Mouse (Mus musculus): ENCODE data around the gene Gm49383. TPM values are rescaled to one million over a fixed set of nuclear protein-coding genes. Genes with fewer than 3 reads are reported as not detected.

The Gm49383 gene
- total and polyA plus RNA-seq, 3 experiments, result 1.00 to 3.1 (median 2.2) TPM

- no peaks in the 10 kb centered on the region for H3K27me3 ChIP-seq (ENCODE audit: control insufficient read depth, insufficient read depth, low read length)
- H3K79me2 ChIP-seq (replicated peaks; ENCODE audit: control insufficient read depth, insufficient read depth, low read length), result no peaks in the 10 kb centered on the region
- H3K36me3 ChIP-seq (ENCODE audit: control insufficient read depth, insufficient read depth, low read length), result no peaks in the 10 kb centered on the region
- TF ChIP-seq POLR2A (IDR thresholded peaks at IDR 0.05; ENCODE audit: insufficient read depth, low read depth, low read length) (no peak), CTCF (IDR thresholded peaks at IDR 0.05) (no peak), EP300 (IDR thresholded peaks at IDR 0.05; ENCODE audit: insufficient read depth, low read depth, low read length) (no peak)
- intact Hi-C loops (cut with DNase I), result no loop called here
- H3K4me3 ChIP-seq, result no peak overlapping the region
- H3K9ac ChIP-seq (ENCODE audit: low read depth, low read length), result no peak overlapping the region
- DNase-seq, result peak; percentile 63 to 74
- no peak overlapping the region for H3K27ac ChIP-seq
- no peaks in the 10 kb centered on the region for H3K4me1 ChIP-seq (ENCODE audit: control insufficient read depth, insufficient read depth, low read length)
- WGBS, result 74% methylated on average over 3 of the region's 3 CpGs
These were observed 18.3 kb upstream of the Gm49383 start for GRCm38 (mm10) chr12:69215000-69215785.

DNA sequence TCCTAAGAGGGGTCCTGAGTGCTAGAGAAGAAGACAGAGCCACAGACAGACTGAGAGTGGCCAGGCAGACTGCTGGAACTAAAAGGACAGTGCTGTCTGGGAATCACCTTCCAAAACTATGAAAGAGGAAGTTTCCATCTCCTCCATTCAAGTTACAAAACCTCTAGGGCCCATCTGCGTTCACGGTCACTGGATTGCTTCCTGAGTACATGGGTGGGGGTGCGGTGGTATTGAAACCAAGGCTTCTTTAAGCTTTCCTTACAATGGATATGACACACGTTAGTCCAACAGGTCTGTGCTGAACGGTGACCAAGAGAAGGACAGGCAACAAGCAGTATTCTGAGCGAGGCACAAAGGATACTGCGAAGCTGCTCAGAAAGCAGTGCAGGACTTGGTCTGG is 17.5 kb upstream of the Gm49383 start:
- TF ChIP-seq POLR2A (IDR thresholded peaks at IDR 0.05; ENCODE audit: insufficient read depth, low read depth, low read length) (no peak), EP300 (IDR thresholded peaks at IDR 0.05; ENCODE audit: insufficient read depth, low read depth, low read length) (no peak), CTCF (IDR thresholded peaks at IDR 0.05) (no peak)
- H3K4me3 ChIP-seq, result no peak overlapping the region
- H3K9ac ChIP-seq (ENCODE audit: low read depth, low read length), result no peak overlapping the region
- WGBS, result 87% methylated on average over 7 of the region's 7 CpGs
- H3K36me3 ChIP-seq (ENCODE audit: control insufficient read depth, insufficient read depth, low read length), result no peaks in the 10 kb centered on the region
- H3K4me1 ChIP-seq (ENCODE audit: control insufficient read depth, insufficient read depth, low read length), result no peaks in the 10 kb centered on the region
- H3K27me3 ChIP-seq (ENCODE audit: control insufficient read depth, insufficient read depth, low read length), result no peaks in the 10 kb centered on the region
- intact Hi-C loops (cut with DNase I), result no loop called here
- no peak for DNase-seq
- no peak overlapping the region for H3K27ac ChIP-seq
- no peaks in the 10 kb centered on the region for H3K79me2 ChIP-seq (replicated peaks; ENCODE audit: control insufficient read depth, insufficient read depth, low read length)

DNA sequence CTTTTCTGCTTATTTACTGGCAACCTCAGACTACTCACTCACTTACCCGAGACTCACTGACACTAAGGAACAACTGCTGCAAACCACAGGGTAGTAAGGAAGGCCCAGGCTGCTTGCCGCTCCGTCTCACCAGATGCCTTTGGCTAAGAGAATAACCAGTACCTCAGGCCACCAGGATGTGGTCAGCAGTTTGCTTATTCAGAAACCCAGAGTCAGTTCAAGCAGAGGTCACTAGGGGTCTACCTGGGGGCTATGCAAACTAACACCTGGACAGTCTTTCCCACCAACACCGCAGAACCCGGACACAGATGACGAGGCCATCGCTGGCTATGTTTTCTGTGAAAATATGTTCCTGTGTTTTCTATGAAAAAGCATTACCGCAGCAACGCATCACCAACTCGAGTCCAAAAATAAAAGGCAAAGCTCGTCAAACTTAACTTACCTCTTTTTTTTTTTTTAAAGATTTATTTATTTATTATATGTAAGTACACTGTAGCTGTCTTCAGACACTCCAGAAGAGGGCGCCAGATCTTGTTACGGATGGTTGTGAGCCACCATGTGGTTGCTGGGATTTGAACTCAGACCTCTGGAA is 16.4 kb upstream of the Gm49383 start:
- no peaks in the 10 kb centered on the region for H3K4me1 ChIP-seq (ENCODE audit: control insufficient read depth, insufficient read depth, low read length)
- DNase-seq, result no peak
- H3K9ac ChIP-seq (ENCODE audit: low read depth, low read length), result no peak overlapping the region
- no peak for TF ChIP-seq EP300 (IDR thresholded peaks at IDR 0.05; ENCODE audit: insufficient read depth, low read depth, low read length)
- peak; percentile 42 for TF ChIP-seq CTCF (IDR thresholded peaks at IDR 0.05)
- no peak for TF ChIP-seq POLR2A (IDR thresholded peaks at IDR 0.05; ENCODE audit: insufficient read depth, low read depth, low read length)
- H3K36me3 ChIP-seq (ENCODE audit: control insufficient read depth, insufficient read depth, low read length), result no peaks in the 10 kb centered on the region
- H3K27ac ChIP-seq, result no peak overlapping the region
- H3K79me2 ChIP-seq (replicated peaks; ENCODE audit: control insufficient read depth, insufficient read depth, low read length), result no peaks in the 10 kb centered on the region
- 93% methylated on average over 13 of the region's 13 CpGs for WGBS
- no peaks in the 10 kb centered on the region for H3K27me3 ChIP-seq (ENCODE audit: control insufficient read depth, insufficient read depth, low read length)
- H3K4me3 ChIP-seq, result no peak overlapping the region
- intact Hi-C loops (cut with DNase I), result no loop called here

DNA sequence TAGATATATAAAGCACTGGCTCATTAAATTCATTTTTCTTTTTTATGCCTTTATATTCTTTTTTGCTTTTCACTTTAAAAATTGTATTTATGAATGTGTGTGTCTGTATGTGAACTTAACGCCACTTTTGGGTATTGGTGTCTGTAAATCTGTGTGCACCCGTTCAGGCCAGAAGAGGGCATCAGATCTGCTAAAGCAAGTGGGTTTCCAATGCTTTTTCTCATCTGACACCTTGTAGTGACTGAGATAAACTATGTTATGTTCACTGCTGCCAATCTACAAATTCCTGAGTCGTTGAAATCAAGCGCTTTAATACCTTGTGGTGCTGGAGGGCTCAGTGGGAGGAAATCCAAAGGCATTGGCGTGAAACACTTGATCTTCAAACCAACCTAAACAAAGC is 14.2 kb upstream of the Gm49383 start:
- H3K9ac ChIP-seq (ENCODE audit: low read depth, low read length), result no peak overlapping the region
- no peak overlapping the region for H3K27ac ChIP-seq
- H3K79me2 ChIP-seq (replicated peaks; ENCODE audit: control insufficient read depth, insufficient read depth, low read length), result no peaks in the 10 kb centered on the region
- H3K4me3 ChIP-seq, result no peak overlapping the region
- no peaks in the 10 kb centered on the region for H3K27me3 ChIP-seq (ENCODE audit: control insufficient read depth, insufficient read depth, low read length)
- no peak for DNase-seq
- TF ChIP-seq CTCF (IDR thresholded peaks at IDR 0.05) (peak; percentile 64), EP300 (IDR thresholded peaks at IDR 0.05; ENCODE audit: insufficient read depth, low read depth, low read length) (no peak), POLR2A (IDR thresholded peaks at IDR 0.05; ENCODE audit: insufficient read depth, low read depth, low read length) (no peak)
- intact Hi-C loops (cut with DNase I), result no loop called here
- H3K4me1 ChIP-seq (ENCODE audit: control insufficient read depth, insufficient read depth, low read length), result no peaks in the 10 kb centered on the region
- WGBS, result 48% methylated on average over 5 of the region's 5 CpGs
- no peaks in the 10 kb centered on the region for H3K36me3 ChIP-seq (ENCODE audit: control insufficient read depth, insufficient read depth, low read length)

DNA sequence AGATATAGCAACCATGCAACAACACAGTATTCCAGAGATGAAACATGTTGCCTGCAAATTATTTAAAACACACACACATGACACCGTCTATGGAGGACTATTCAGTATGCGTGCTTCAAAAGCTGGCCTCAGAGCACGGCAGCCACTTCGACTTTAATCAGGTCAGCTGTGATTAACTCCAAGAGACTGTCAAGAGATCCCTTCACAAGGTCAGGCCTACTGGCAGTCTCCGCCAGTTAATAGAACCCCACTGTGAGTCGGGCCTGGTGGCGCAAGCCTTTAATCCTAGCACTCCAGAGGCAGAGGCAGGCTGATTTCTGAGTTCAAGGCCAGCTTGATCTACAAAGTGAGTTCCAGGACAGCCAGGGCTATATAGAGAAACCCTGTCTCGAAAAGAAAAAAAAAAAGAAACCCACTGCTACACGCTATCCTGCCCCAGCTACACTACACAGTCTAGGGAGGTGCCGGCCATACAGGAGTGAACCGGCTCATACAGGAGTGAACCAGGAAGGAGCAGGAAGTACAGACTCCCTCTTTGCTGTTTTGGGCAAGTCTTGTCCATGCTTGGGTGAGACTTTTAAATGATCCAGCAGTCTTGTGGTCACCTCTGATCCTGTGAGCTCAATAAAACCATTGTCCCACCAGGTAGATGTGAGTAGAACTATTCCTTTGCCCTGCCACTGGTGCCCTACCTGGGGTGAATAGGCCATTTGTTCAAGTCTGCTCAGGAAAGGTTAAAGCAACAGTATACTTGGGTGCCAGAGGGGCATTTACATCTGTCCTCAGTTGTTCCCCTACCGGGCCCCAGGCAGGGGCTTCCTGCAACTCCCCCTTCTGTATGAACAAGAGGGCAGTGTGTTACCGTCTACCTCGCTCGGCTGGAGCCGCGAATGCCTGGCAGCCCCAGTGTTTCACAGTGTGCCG is 13.4 kb upstream of the Gm49383 start:
- intact Hi-C loops (cut with DNase I), result no loop called here
- Histone ChIP-seq H3K27me3 (ENCODE audit: control insufficient read depth, insufficient read depth, low read length) (no peaks in the 10 kb centered on the region), H3K9ac (ENCODE audit: low read depth, low read length) (no peak overlapping the region), H3K27ac (no peak overlapping the region), H3K4me1 (ENCODE audit: control insufficient read depth, insufficient read depth, low read length) (no peaks in the 10 kb centered on the region), H3K4me3 (no peak overlapping the region), H3K36me3 (ENCODE audit: control insufficient read depth, insufficient read depth, low read length) (no peaks in the 10 kb centered on the region), H3K79me2 (replicated peaks; ENCODE audit: control insufficient read depth, insufficient read depth, low read length) (no peaks in the 10 kb centered on the region)
- WGBS, result 79% methylated on average over 18 of the region's 18 CpGs
- no peak for DNase-seq
- TF ChIP-seq CTCF (IDR thresholded peaks at IDR 0.05) (no peak), POLR2A (IDR thresholded peaks at IDR 0.05; ENCODE audit: insufficient read depth, low read depth, low read length) (no peak), EP300 (IDR thresholded peaks at IDR 0.05; ENCODE audit: insufficient read depth, low read depth, low read length) (no peak)

All from heart, adult 2 months (tissue).